Mouse (Mus musculus) heart, adult 2 months (tissue): ENCODE measurements around the gene Tex19.2.

Experiments used
- EP300 ChIP-seq: fragments of 200-500 bp; IDR thresholded peaks from 2 replicates; pipeline ENCODE4 v1.6.1; 2011; ENCODE audit warnings: low read depth, low read length, control low read depth; ENCODE audit not compliant: insufficient read depth
- POLR2A ChIP-seq: fragments of 200-500 bp; IDR thresholded peaks from 2 replicates; pipeline ENCODE4 v1.6.1; 2011; ENCODE audit warnings: mild to moderate bottlenecking, low read depth, low read length, control low read depth; ENCODE audit not compliant: insufficient read depth

DNA sequence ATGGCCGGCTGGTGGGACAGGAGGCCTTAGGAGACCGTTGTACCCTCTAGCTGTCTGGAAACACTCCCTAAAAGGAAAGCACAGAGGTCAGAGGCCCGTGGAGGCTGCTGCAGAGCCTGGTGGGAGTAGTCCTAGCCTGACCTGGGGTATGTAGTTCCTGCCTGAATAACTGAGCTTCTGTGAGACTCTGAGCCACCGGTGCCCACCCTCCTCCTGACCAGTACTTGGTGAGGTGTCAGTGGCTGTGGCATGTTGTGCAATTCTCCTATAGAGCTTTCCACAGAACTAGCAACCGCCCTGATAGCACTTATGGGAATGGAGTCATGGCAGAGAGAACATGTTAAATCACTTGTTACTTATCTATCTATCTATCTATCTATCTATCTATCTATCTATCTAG, 42.8 kb downstream of the Tex19.2 start:
- TF ChIP-seq POLR2A: no peak
- no peak for TF ChIP-seq EP300
